Mouse (Mus musculus) embryonic facial prominence, embryonic 14.5 days (tissue): ENCODE data around the gene Hrh3. TPM values are rescaled to one million over a fixed set of nuclear protein-coding genes. Genes with fewer than 3 reads are reported as not detected.

Source experiments
- ATAC-seq: fragments of 200-750 bp; cut with Nextera tagmentation; 2 replicates; pipeline ENCODE4 v1.8.0; 2017; ENCODE audit warnings: low read depth, moderate number of reproducible peaks, moderate TSS enrichment
- DNase-seq: peaks from one replicate; pipeline ENCODE4 v3.0.0-alpha.2; 2015; ENCODE audit warnings: low spot score
- H3K27ac ChIP-seq: fragments of 300-500 bp; sonication (generic); replicated peaks from 2 replicates; pipeline ENCODE4 v1.5.1; 2014; ENCODE audit warnings: low read depth, mild to moderate bottlenecking, low read length, moderate library complexity
- H3K27me3 ChIP-seq: fragments of 300-500 bp; sonication (generic); replicated peaks from 2 replicates; pipeline ENCODE4 v1.6.1; 2014; ENCODE audit warnings: low read length; ENCODE audit not compliant: control insufficient read depth, insufficient read depth
- H3K36me3 ChIP-seq: fragments of 300-500 bp; sonication (generic); 2 replicates; pipeline ENCODE4 v1.6.1; 2014; ENCODE audit warnings: low read length, mixed read lengths; ENCODE audit not compliant: control insufficient read depth, insufficient read depth
- H3K4me1 ChIP-seq: fragments of 300-500 bp; sonication (generic); 2 replicates; pipeline ENCODE4 v1.6.1; 2014; ENCODE audit warnings: antibody characterized with exemption, low read length; ENCODE audit not compliant: control insufficient read depth, insufficient read depth
- H3K4me2 ChIP-seq: fragments of 300-500 bp; sonication (generic); 2 replicates; pipeline ENCODE4 v1.6.1; 2014; ENCODE audit warnings: low read depth, mild to moderate bottlenecking, low read length, moderate library complexity, mixed read lengths
- H3K4me3 ChIP-seq: fragments of 300-500 bp; sonication (generic); 2 replicates; pipeline ENCODE4 v1.5.1; 2014; ENCODE audit warnings: low read depth, mild to moderate bottlenecking, low read length
- H3K9ac ChIP-seq: fragments of 300-500 bp; sonication (generic); 2 replicates; pipeline ENCODE4 v1.6.1; 2014; ENCODE audit warnings: low read depth, mild to moderate bottlenecking, low read length, moderate library complexity, mixed read lengths
- H3K9me3 ChIP-seq: fragments of 300-500 bp; sonication (generic); 2 replicates; pipeline ENCODE4 v1.6.1; 2016; ENCODE audit warnings: low read length; ENCODE audit not compliant: control insufficient read depth
- WGBS: fragments of 180-500 bp; shearing (Covaris S2); extraction: QIAGEN DNeasy Blood & Tissue Kit; methylation state at CpG from one replicate; pipeline ENCODE4 v1.1.7; 2014; 5-methylcytosine and 5-hydroxymethylcytosine counted together
- polyA plus RNA-seq: library from polyadenylated mRNA; unstranded; fragments of >200 nt; fragmentation: Nextera tagmentation; extraction: Ambion mirVana; gene quantifications from 2 replicates; pipeline ENCODE4 v1.2.1, GENCODE M21; 2014

Gene Hrh3
- polyA plus RNA-seq, 1 experiment from 2014 or later: 0.11 TPM

DNA sequence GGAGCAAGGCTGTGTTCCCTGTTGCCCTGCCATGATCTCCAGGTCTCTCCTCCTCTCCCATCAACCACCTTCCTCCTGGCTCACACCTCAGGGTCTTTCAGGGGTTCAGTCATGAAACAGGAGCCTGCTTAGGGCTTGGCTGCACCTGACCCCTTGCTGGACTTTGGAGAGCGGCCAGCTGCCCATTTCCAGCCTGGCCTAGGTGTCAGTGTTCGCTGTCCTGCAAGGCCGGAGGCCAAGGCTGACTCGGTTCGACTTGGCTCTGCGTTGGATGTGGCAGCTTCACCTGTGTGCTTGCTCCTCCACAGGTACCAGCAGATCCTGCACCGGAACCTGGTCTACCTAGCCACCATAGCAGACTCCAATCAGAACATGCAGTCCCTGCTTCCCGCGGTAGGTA lies 51.3 kb downstream of the Hrh3 start:
- peaks cover 54% of the 10 kb centered on the region for H3K36me3 ChIP-seq
- no peak overlapping the region for H3K9ac ChIP-seq
- WGBS: 92% methylated on average over 9 of the region's 9 CpGs
- no peaks in the 10 kb centered on the region for H3K9me3 ChIP-seq
- H3K27ac ChIP-seq: no peak overlapping the region
- ATAC-seq (no peak), DNase-seq (no peak)
- no peaks in the 10 kb centered on the region for H3K4me1 ChIP-seq
- no peak overlapping the region for H3K4me3 ChIP-seq
- no peaks in the 10 kb centered on the region for H3K27me3 ChIP-seq
- no peak overlapping the region for H3K4me2 ChIP-seq

DNA sequence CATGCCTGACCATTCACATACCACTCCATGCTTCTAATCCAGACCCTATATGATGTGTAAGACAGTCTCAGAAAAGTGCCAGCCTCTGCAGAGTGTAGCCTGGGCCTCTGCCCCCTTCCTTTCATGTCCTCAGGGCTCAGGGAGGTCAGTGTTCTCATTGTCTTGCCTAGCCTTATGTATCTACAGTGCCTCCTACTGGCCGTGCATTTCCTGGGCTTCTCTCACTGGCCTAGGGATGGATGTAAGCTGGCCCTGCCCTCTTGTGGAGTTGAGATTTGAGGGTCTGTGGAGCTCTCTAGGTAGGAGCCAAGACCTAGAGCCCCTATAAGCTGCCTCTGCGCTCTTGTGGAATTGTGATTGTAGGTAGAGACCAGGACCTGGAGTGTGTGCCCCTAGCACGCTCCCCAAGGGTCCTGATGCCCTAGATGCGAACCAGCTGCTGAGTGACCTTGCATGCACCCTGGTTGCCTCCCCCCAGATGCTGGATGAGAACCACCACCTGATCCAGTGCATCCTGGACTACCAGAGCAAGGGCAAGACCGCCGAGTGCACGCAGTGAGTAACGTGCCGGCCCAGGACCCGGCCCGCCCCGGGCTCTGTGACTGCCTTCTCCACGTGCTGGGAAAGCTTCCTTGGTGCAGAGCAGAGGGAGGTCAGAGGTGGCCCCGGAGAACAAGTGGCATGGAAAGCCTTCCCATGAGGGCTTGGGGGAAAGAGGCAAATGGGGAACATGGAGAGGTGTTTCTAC lies 52.1 kb downstream of the Hrh3 start:
- H3K4me1 ChIP-seq: no peaks in the 10 kb centered on the region
- H3K4me2 ChIP-seq: no peak overlapping the region
- H3K27ac ChIP-seq: no peak overlapping the region
- H3K27me3 ChIP-seq: no peaks in the 10 kb centered on the region
- no peaks in the 10 kb centered on the region for H3K9me3 ChIP-seq
- peaks cover 45% of the 10 kb centered on the region for H3K36me3 ChIP-seq
- H3K9ac ChIP-seq: no peak overlapping the region
- 87% methylated on average over 14 of the region's 14 CpGs for WGBS
- DNase-seq: no peak
- no peak overlapping the region for H3K4me3 ChIP-seq
- no peak for ATAC-seq

DNA sequence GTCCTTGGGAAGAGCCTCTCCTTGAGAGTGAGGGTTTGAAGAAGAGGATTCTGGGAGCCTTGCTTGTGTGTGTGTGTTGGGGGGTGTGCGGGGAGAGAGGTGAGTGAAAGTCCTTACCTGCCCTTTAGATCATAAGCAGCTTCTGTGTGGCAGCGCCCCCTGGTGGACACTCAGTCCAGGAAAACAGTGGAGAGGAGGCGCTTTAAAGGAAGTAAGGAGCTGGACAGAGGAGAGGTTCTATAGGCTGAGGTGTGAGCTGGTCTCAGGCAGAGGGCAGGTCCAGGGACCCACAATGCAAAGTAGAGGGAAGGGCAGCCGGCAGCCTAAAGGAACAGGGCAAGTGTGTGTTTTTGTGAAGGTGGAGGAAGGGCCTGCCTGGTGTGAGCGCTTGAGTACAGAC lies 53.3 kb downstream of the Hrh3 start:
- Histone ChIP-seq H3K9me3 (no peaks in the 10 kb centered on the region), H3K27ac (no peak overlapping the region), H3K27me3 (no peaks in the 10 kb centered on the region), H3K4me2 (no peak overlapping the region), H3K4me3 (no peak overlapping the region), H3K4me1 (no peaks in the 10 kb centered on the region), H3K9ac (no peak overlapping the region), H3K36me3 (peaks cover 33% of the 10 kb centered on the region)
- DNase-seq (peak; percentile 59), ATAC-seq (peak; percentile 54)
- WGBS: 23% methylated on average over 5 of the region's 5 CpGs

Other genes with a start within 250 kb of the Hrh3 start
- gene Taf4, start 127.8 kb downstream of the Hrh3 start, polyA plus RNA-seq: 3.0 and 4.2 TPM in 2 replicates
- 6.1 and 6.3 TPM in 2 replicates for gene Lsm14b, start 79.5 kb downstream of the Hrh3 start, polyA plus RNA-seq
- gene Psma7, start 62.1 kb downstream of the Hrh3 start, polyA plus RNA-seq: 494 and 573 TPM in 2 replicates
- gene Ss18l1, start 62.0 kb downstream of the Hrh3 start, polyA plus RNA-seq: 4.2 and 4.6 TPM in 2 replicates
- 19.8 and 24.5 TPM in 2 replicates for gene Mtg2, start 33.9 kb downstream of the Hrh3 start, polyA plus RNA-seq
- gene Osbpl2, start 14.8 kb upstream of the Hrh3 start, polyA plus RNA-seq: 37.4 and 41.5 TPM in 2 replicates
- gene Adrm1, start 67.0 kb upstream of the Hrh3 start, polyA plus RNA-seq: 130 and 142 TPM in 2 replicates
- gene Lama5, start 121.4 kb upstream of the Hrh3 start, polyA plus RNA-seq: 25.2 and 28.2 TPM in 2 replicates
- 689 and 787 TPM in 2 replicates for gene Rps21, start 152.9 kb upstream of the Hrh3 start, polyA plus RNA-seq
- gene Cables2, start 169.0 kb upstream of the Hrh3 start, polyA plus RNA-seq: 16.5 and 17.4 TPM in 2 replicates
- gene Rbbp8nl, start 185.4 kb upstream of the Hrh3 start, polyA plus RNA-seq: 0.81 and 0.84 TPM in 2 replicates
- not detected in 2 replicates for gene Gata5, start 230.2 kb upstream of the Hrh3 start, polyA plus RNA-seq